Mouse (Mus musculus) lung, postnatal 0 days (tissue): ENCODE data around the gene Gpr176.

ENCODE experiments used
- CTCF ChIP-seq: IDR thresholded peaks from 2 replicates; pipeline ENCODE4 v1.5.1; 2016; ENCODE audit warnings: antibody characterized with exemption, mild to moderate bottlenecking
- EP300 ChIP-seq: IDR thresholded peaks from 2 replicates; pipeline ENCODE4 v1.6.1; 2016; ENCODE audit warnings: antibody characterized with exemption, mild to moderate bottlenecking, control low read depth

GRCm38 (mm10) chr2:118321094-118321493 is 52.1 kb downstream of the Gpr176 start:
- TF ChIP-seq CTCF (no peak), EP300 (no peak)
